Mouse (Mus musculus) testis, adult 2 months (tissue): ENCODE results near the gene Pctp.

Experiments used
- CTCF ChIP-seq: fragments of 200-500 bp; IDR thresholded peaks from 2 replicates; pipeline ENCODE4 v1.5.1; 2012; ENCODE audit warnings: low read depth, mild to moderate bottlenecking, inconsistent platforms, low read length, moderate library complexity; ENCODE audit not compliant: control insufficient read depth, insufficient read depth, insufficient replicate concordance
- POLR2A ChIP-seq: fragments of 200-500 bp; IDR thresholded peaks from 2 replicates; pipeline ENCODE4 v1.6.1; 2012; ENCODE audit warnings: low read depth, mild to moderate bottlenecking, inconsistent platforms, low read length, moderate library complexity; ENCODE audit not compliant: control insufficient read depth

DNA sequence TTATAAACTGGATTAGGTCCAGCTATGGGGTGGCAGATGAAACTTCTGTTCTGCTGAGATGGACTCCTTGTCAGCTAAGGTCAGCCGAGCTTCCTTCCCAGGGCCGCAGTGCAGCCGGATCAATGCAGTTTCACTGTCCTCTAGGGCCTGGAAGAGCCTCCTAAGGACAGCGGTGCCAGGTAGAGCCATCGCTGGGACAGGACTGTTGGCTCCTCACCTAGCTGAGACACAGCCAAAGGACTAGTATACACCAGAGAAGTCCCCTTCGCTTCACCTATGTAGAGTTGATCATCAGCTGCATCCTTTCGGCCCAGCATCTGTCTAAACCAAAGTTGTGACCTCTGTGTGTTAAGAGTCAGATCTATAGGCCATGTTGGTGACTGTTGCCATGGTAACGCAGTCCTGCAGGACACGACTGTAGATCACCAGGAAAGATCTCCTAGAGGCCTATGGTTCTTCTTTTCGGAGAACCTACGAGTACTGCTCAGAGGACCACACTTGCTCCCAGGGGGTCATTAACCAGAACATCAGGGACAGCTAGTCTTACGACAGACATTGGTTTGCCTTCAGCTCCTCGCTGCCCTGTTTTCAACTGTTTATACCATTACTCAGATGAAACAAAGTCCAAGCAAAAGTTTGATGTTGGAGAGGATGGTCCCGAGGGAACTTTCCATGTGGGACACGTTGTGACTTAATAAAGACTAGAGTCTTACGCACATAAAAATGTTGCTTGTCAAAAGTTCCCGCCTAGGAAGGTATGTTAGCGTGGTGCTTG, 3.5 kb downstream of the Pctp start:
- TF ChIP-seq CTCF (no peak), POLR2A (no peak)
